Mouse (Mus musculus) liver, embryonic 14.5 days (tissue): ENCODE data around the gene Mboat2. TPM values are rescaled to one million over a fixed set of nuclear protein-coding genes. Genes with fewer than 3 reads are reported as not detected.

Source experiments
- ATAC-seq: fragments of 200-750 bp; cut with Nextera tagmentation; 2 replicates; pipeline ENCODE4 v1.8.0; 2017; ENCODE audit warnings: moderate number of reproducible peaks, mild to moderate bottlenecking, moderate library complexity; ENCODE audit not compliant: insufficient read depth
- DNase-seq, 3 experiments: peaks; one replicate each; pipeline ENCODE4 v3.0.0-alpha.2; 2012 to 2013; ENCODE audit warnings: low read depth in 3 of 3, low spot score in 3 of 3
- H3K27ac ChIP-seq: fragments of 300-500 bp; sonication (generic); 2 replicates; pipeline ENCODE4 v1.5.1; 2014; ENCODE audit warnings: moderate library complexity, mild to moderate bottlenecking, control low read depth, inconsistent platforms
- H3K27me3 ChIP-seq: fragments of 300-500 bp; sonication (generic); 2 replicates; pipeline ENCODE4 v1.6.1; 2014; ENCODE audit warnings: mild to moderate bottlenecking, low read length, moderate library complexity; ENCODE audit not compliant: control insufficient read depth, insufficient read depth
- H3K36me3 ChIP-seq: fragments of 300-500 bp; sonication (generic); replicated peaks from 2 replicates; pipeline ENCODE4 v1.6.1; 2014; ENCODE audit warnings: low read depth; ENCODE audit not compliant: control insufficient read depth, insufficient read depth
- H3K4me1 ChIP-seq, 2 experiments: fragments of 200-500 bp in 1 of 2; fragments of 300-500 bp in 1 of 2; sonication (generic) in 1 of 2; replicated peaks; 2 replicates each; pipeline ENCODE4 v1.6.1; 2012 to 2014; ENCODE audit warnings: antibody characterized with exemption in 1 of 2, inconsistent platforms in 1 of 2, low read length in 1 of 2; ENCODE audit not compliant: control insufficient read depth in 2 of 2, insufficient read depth in 2 of 2
- H3K4me2 ChIP-seq: fragments of 300-500 bp; sonication (generic); 2 replicates; pipeline ENCODE4 v1.6.1; 2014; ENCODE audit warnings: low read depth, mild to moderate bottlenecking, control low read depth, moderate library complexity
- H3K4me3 ChIP-seq, 2 experiments: fragments of 200-500 bp in 1 of 2; fragments of 300-500 bp in 1 of 2; sonication (generic) in 1 of 2; 2 replicates each; pipeline ENCODE4 v1.5.1; 2012 to 2014; ENCODE audit warnings: low read depth in 2 of 2, low read length in 2 of 2, mild to moderate bottlenecking in 2 of 2, control low read depth in 1 of 2, inconsistent platforms in 1 of 2, moderate library complexity in 1 of 2; ENCODE audit not compliant: insufficient read depth in 1 of 2
- H3K9ac ChIP-seq: fragments of 300-500 bp; sonication (generic); replicated peaks from 2 replicates; pipeline ENCODE4 v1.6.1; 2014; ENCODE audit warnings: mild to moderate bottlenecking, control low read depth, moderate library complexity
- H3K9me3 ChIP-seq: fragments of 300-500 bp; sonication (generic); 2 replicates; pipeline ENCODE4 v1.6.1; 2016; ENCODE audit warnings: low read length, mixed read lengths; ENCODE audit not compliant: control insufficient read depth
- CTCF ChIP-seq: IDR thresholded peaks from 2 replicates; pipeline ENCODE4 v1.5.1; 2016; ENCODE audit warnings: antibody characterized with exemption, low read depth, control low read depth
- EP300 ChIP-seq: IDR thresholded peaks from 2 replicates; pipeline ENCODE4 v1.6.1; 2016; ENCODE audit warnings: antibody characterized with exemption, low read depth
- WGBS: fragments of 180-500 bp; shearing (Covaris S2); extraction: QIAGEN DNeasy Blood & Tissue Kit; methylation state at CpG from one replicate; pipeline ENCODE4 v1.1.7; 2014; ENCODE audit not compliant: insufficient replicate concordance; 5-methylcytosine and 5-hydroxymethylcytosine counted together
- polyA plus RNA-seq, 2 experiments: library from polyadenylated mRNA; depleted of rRNA in 1 of 2; stranded (reverse) in 1 of 2; unstranded in 1 of 2; fragments of >200 nt; fragmentation: Nextera tagmentation in 1 of 2; extraction: Ambion mirVana in 1 of 2; gene quantifications; 2 replicates each; pipeline versions ENCODE4 v1.2.1 to v1.2.3; 2012 to 2014

The Mboat2 gene
- polyA plus RNA-seq, 2 experiments = 1.3 to 3.6 TPM

GRCm38 (mm10) chr12:25009957-25010356 lies 179.3 kb downstream of the Mboat2 start:
- no peak overlapping the region for H3K4me3 ChIP-seq
- peaks cover 19% of the 10 kb centered on the region for H3K36me3 ChIP-seq
- no peak for TF ChIP-seq CTCF
- peak; percentile 12; the same call in 1 of the 2 replicates for TF ChIP-seq EP300
- no peak overlapping the region for H3K27ac ChIP-seq
- 39% methylated on average over 9 of the region's 9 CpGs for WGBS
- peak in 1 of 3 experiments; percentile 3 for DNase-seq
- H3K9me3 ChIP-seq = no peaks in the 10 kb centered on the region
- H3K4me2 ChIP-seq = no peak overlapping the region
- H3K4me1 ChIP-seq = peaks cover 9 to 10% of the 10 kb centered on the region in 2 experiments
- H3K27me3 ChIP-seq = no peaks in the 10 kb centered on the region
- H3K9ac ChIP-seq = no peak overlapping the region
- ATAC-seq = peak; percentile 45

GRCm38 (mm10) chr12:25010416-25010815 lies 179.7 kb downstream of the Mboat2 start:
- Histone ChIP-seq H3K9ac (no peak overlapping the region), H3K4me1 (peaks cover 9 to 10% of the 10 kb centered on the region in 2 experiments), H3K4me2 (no peak overlapping the region), H3K9me3 (no peaks in the 10 kb centered on the region), H3K36me3 (peaks cover 24% of the 10 kb centered on the region), H3K4me3 (no peak overlapping the region), H3K27me3 (no peaks in the 10 kb centered on the region), H3K27ac (no peak overlapping the region)
- ATAC-seq = no peak
- no peak for TF ChIP-seq CTCF
- WGBS = 73% methylated on average over 1 of the region's 1 CpGs
- DNase-seq = no peak

- Histone ChIP-seq H3K9ac (no peak overlapping the region), H3K4me2 (no peak overlapping the region), H3K27ac (no peak overlapping the region), H3K9me3 (no peaks in the 10 kb centered on the region), H3K4me1 (peaks cover 9 to 10% of the 10 kb centered on the region in 2 experiments), H3K4me3 (no peak overlapping the region), H3K27me3 (no peaks in the 10 kb centered on the region), H3K36me3 (peaks cover 28% of the 10 kb centered on the region)
- 72% methylated on average over 15 of the region's 15 CpGs for WGBS
- ATAC-seq (no peak), DNase-seq (no peak)
- TF ChIP-seq EP300 = no peak
- TF ChIP-seq CTCF = no peak
Measured at GRCm38 (mm10) chr12:25011733-25012367, 181.2 kb downstream of the Mboat2 start.

GRCm38 (mm10) chr12:25012555-25013540 lies 182.2 kb downstream of the Mboat2 start:
- Histone ChIP-seq H3K4me3 (no peak overlapping the region), H3K9me3 (no peaks in the 10 kb centered on the region), H3K9ac (no peak overlapping the region), H3K27me3 (no peaks in the 10 kb centered on the region), H3K4me2 (no peak overlapping the region), H3K27ac (no peak overlapping the region), H3K4me1 (peaks cover 9 to 10% of the 10 kb centered on the region in 2 experiments), H3K36me3 (peaks cover 36% of the 10 kb centered on the region)
- DNase-seq (no peak), ATAC-seq (no peak)
- 77% methylated on average over 13 of the region's 13 CpGs for WGBS
- no peak for TF ChIP-seq EP300
- no peak for TF ChIP-seq CTCF

Other genes with a start within 250 kb of the Mboat2 start
- gene Klf11, start 179.6 kb upstream of the Mboat2 start, polyA plus RNA-seq (2012; rRNA removed) = 5.4 TPM in 2 replicates
- gene Klf11, start 179.6 kb upstream of the Mboat2 start, polyA plus RNA-seq (2014; fragmentation: Nextera tagmentation; extraction: Ambion mirVana) = 6.9 and 7.7 TPM in 2 replicates
- gene Cys1, start 149.1 kb upstream of the Mboat2 start, polyA plus RNA-seq (2012; rRNA removed) = 0.74 and 1.2 TPM in 2 replicates
- 0.28 and 0.40 TPM in 2 replicates for gene Cys1, start 149.1 kb upstream of the Mboat2 start, polyA plus RNA-seq (2014; fragmentation: Nextera tagmentation; extraction: Ambion mirVana)
- 87.7 and 139 TPM in 2 replicates for gene Rrm2, start 122.6 kb upstream of the Mboat2 start, polyA plus RNA-seq (2012; rRNA removed)
- 388 and 401 TPM in 2 replicates for gene Rrm2, start 122.6 kb upstream of the Mboat2 start, polyA plus RNA-seq (2014; fragmentation: Nextera tagmentation; extraction: Ambion mirVana)
- gene Kidins220, start 144.0 kb downstream of the Mboat2 start, polyA plus RNA-seq (2012; rRNA removed) = 7.1 and 9.4 TPM in 2 replicates
- 7.9 and 9.4 TPM in 2 replicates for gene Kidins220, start 144.0 kb downstream of the Mboat2 start, polyA plus RNA-seq (2014; fragmentation: Nextera tagmentation; extraction: Ambion mirVana)